Mouse (Mus musculus): ENCODE results near the gene Nol12.

Nol12 gene

DNA sequence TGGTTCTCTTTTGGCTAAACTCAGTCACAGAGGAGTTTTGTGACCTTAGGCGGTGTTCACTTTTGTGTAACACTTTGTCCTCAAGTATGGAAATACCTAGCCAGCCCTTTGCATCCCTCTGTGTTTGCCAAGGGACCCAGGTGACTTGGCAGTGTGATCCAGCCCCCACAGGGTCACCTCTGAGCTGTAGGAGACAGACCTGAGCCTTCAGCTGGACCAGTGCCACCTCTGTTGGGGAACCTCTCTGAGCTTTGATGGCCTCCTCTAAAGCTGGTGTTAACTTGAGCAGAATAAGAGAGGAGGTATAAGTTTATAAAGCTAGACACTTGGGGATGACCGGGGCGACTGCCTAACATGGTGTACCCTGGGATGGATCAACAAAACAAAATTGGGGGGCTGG lies 14.2 kb downstream of the Nol12 start:
- no peak for DNase-seq (ENCODE audit: low read depth)

DNA sequence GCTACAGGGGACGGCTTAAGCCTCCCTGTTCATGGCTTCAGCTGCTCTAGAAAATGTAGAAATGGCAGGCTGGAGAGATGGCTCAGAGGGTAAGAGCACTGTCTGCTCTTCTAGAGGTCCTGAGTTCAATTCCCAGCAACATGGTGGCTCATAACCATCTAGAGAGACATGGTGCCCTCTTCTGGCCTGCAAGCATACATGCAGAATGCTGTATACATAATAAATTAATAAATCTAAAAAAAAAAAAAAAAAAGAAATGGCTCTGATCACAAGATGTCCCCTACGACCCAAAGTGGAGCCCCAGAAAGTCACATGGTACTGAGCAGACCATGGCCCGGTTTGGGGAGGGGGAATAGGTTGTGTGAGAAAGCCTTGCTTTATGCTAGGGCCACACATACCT lies 20.9 kb downstream of the Nol12 start:
- DNase-seq (ENCODE audit: low read depth): no peak

DNA sequence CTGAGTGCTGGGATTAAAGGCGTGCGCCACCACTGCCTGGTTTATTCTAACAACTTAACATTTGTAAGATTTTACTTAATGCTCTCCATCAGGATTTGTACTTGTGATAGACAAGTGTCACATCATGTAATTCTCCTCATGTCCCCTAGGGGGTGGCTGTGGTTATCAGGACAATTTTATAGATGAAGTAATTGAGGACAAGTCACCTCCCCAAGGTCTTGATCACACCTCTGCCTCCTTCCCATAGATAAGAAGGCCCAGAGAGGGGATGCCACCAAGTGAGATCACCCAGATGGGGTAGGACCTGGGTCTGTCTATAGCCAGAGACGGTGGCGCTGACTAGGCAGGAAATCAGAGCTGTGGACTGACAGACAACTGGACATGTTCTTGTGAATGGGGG lies 21.6 kb downstream of the Nol12 start:
- peak; percentile 63 for DNase-seq (ENCODE audit: low read depth)

DNA sequence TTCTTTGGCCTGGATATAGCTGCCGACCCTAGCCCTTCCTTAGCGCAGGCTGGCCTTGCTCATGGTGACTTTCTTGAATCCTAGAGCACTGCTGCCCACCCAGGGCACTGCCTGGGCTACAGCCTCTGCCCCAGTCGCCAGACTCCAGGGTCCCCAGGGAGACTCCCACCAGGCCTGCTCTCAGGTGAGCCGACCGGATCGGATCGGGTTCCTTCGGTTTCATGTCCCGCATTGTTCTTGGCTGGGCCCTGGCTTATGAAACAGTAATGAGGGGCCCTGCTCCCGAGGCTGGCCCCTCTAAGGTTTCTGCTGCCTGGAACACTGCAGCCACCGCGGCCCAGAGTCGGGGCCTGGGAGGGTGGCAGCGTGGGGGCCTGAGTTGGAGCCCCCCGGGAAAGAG lies 22.3 kb downstream of the Nol12 start:
- no peak for DNase-seq (ENCODE audit: low read depth)

DNA sequence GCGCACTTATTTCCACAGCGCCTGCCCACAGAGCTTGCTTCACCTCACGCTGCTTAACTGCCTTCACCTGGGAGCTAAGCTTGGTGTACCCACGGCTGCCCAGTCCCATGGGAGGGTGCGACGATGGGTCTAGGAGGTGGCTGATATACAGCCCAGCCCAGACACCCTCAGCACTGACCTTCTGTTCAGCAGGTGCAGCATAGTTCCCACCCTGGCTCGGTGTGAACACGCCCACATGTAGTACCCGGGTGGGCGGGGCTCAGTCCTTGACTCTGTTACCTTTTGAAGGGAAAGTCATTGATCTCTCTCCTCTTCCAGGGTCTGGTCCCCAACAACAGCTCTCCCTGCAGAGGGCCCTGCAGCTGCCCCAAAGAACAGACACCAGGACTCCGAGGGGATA lies 24.8 kb downstream of the Nol12 start:
- DNase-seq (ENCODE audit: low read depth): no peak

DNA sequence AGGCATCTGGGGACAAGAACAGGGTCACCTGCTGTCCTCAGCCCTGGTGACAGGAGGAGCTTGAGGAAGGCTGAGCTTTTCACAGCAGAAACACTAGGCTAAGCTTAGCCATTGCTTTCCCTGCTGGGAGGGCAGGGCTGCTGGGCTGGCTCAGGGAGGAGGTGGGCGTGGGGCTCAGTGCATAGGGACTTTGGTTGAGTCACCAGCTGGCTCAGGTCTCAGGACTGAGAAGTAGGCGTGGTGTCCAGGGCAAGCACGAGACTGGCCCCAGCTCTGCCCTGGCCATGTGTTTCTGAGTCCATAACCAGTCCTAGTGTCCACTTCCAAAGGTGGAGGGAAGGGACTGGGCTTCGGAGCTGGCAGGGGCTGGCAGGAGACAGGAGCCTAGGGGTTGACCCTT lies 25.4 kb downstream of the Nol12 start:
- no peak for DNase-seq (ENCODE audit: low read depth)

DNA sequence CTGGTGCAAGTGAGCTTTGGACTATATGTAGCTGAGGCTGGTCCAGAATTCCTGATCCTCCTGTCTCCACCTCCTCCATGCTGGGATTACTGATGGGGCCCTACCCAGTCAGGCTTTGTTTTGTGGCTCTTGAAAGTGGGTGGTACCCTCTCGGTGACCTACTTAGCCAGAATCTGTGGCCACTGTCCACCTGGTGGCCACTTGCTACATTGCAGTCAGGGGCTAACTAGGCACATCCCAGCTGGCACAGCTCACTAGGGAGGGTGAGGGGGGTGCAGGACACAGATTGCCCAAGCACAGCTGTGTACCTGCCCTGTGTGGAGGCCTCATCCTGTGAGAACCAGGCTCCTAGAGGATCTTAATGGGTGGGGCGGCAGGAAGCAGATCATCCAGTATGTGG lies 28.2 kb downstream of the Nol12 start:
- DNase-seq (ENCODE audit: low read depth): peak; percentile 57

DNA sequence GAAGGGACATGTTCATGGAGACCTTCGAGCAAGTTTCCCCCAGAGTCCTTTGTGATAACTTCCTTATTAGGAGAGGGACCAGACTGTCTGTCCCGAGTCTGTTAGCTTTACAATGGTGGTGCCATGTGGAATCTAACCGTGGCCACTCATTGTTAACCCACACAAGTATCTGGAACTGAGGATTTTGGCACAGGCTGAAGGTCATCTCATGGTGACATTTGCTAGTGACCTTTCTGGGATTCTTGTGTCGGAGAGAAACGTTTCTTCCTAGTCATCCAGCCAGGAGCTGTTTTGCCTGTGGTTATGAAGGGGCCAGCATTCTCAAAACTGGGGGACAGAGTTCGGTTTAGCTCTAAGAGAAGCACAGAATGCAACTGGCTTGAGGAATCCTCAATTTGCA lies 36.9 kb downstream of the Nol12 start:
- no peak for DNase-seq (ENCODE audit: low read depth)

DNA sequence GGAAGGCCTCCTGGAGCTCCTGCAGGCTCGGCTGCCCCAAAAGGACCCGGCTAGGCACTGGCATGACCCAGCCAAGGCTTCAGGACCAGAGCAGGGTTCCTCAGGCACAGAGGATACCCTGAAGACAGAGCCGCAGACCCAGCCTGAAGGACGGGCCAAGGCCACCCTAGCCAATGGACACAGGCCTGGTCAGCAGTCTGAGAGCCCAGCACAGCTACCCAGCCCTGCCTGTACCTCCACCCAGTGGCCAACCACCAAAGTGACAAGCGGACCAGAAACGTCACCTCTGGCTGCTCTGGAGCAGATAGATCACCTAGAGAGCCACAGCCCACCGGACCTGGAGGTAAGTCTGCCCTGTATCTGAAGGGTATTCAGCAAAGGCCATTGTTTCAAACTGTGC lies 39.2 kb downstream of the Nol12 start:
- no peak for DNase-seq (ENCODE audit: low read depth)

DNA sequence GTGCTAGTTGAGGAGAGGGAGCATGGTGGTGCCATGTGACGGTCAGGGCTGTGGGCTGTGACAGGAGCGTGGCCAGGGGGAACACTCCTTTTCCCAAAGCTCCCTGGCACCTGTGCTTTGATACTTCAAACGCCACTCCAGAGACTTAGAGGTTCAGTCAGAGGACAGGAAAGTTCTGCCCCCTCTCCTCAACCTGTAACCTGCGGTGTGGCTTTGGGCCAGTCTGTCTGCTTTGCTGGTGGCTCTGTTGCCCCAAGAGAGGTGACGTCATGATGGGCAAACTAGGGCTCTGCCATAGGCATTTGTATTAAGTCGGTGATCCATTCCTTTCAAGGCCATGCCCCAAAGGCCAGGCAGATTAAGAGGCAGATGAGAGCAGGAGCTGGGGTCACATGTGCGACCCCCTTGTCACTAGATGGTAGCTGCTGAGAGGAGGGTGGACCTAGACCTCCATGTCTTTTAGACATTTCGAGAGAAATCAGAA lies 43.0 kb downstream of the Nol12 start:
- no peak for DNase-seq (ENCODE audit: low read depth)

DNA sequence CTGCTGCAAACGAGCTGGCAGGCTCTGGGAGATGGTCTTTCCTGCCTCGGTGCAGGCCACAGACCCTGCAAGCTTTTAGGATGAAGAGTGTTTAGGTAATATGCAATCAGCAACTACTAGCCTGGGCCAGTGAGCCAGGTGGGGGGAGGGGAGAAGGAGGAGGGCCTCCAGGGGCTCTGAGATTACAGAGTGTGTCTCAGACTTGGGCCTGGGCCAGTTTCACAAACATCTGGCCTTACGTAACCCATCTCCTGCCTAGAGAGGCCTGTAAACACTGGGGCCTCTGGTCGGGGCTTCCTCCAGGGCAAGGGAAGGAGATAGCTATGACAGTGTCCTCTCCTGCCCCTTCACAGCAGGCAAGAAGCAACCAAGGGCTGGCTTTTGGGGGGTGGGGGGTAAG lies 44.1 kb downstream of the Nol12 start:
- DNase-seq (ENCODE audit: low read depth): no peak

DNA sequence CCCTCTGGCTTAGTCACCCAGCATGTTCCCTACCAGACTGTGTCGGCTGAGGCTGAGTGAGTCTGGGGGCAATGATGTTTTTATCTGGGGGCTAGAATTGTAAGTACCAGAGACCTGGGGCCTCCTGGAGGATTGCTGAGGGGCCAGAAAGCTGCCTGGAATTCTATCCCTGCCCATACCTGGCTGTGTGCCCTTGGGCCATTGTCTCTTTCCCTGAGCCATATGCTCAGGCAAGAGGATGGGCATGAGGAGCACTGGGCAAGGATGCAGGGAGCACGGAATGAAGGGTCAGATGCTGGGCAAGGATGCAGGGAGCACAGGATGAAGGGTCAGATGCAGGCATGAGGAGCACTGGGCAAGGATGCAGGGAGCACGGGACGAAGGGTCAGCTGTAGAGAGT lies 45.4 kb downstream of the Nol12 start:
- no peak for DNase-seq (ENCODE audit: low read depth)

DNA sequence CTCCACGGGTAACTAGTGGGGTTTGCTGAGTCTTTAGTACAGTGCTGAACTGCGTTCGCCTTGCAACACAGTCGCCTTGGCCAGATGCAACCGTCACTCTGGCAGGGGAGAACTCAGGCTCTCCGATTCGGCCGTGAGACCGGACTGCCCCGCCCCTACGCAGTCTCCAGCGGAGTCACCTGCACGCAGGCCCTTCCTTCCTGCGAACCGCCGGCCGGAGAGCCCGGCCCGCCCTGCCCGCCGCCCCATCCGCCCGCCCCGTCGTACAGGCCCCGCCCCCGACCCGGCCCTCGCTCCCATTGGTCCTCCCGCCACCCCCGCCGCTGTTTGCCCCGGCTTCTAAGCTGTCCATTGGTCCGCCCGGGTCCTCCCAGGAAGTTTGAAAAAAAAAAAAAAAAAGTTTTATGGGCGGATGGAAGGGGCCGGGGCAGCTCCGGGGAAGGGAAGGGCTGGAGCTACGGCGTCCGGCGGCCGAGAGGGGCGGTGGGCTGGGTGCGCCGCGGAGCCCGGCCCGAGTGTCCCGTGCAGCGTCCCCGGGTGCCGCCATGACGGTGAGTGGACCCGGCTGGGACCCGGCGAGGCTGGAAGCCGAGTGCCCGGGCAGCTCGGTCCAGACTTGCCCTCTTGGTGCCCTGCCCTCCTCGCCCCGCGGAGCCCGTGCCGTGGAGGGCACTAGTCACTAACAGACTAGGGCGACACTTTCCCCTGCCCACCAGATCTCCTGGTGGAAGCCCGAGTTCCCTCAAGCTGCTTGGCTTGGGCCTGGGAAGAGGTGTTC lies 48.1 kb downstream of the Nol12 start:
- peak; percentile 87 for DNase-seq (ENCODE audit: low read depth)

DNA sequence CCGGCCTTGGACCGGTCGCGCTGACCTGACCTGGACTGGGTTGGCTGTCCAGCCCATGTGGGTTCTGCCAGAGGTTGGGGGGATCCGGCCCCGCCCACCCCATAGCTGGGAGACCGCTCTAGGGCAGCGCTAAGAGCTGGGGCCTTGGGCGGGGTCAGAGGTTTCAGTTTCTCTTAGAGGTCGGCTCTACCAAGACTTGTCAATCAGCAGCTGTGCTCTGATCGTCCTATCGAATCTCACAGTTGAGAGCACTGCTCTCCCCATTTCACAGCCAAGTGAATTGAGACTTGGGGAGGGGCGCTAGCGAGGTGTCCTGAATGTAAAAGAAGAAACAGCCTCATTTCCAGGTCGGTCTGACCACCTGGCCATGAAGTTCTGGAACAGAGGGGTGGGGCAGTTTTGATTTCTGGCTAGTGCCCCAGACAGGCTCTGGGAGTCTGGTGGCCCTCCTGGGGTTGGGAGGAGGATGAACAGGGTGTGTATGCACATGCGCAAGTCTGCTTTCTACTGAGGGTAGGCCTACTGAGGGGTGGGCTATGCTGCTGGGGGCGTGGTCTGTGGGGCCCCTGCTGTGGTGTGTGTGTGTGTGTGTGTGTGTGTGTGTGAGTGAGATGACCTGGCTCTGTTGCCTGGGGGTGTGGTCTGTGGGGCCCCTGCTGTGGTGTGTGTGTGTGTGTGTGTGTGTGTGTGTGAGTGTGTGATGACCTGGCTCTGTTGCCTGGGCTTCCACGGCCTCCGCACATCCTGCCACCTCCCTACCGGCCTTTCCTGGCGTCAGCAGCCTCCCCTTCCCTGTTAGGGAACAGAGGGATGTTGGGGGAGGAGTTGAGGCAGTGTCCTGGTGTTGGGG lies 48.9 kb downstream of the Nol12 start:
- DNase-seq (ENCODE audit: low read depth): peak; percentile 80

DNA sequence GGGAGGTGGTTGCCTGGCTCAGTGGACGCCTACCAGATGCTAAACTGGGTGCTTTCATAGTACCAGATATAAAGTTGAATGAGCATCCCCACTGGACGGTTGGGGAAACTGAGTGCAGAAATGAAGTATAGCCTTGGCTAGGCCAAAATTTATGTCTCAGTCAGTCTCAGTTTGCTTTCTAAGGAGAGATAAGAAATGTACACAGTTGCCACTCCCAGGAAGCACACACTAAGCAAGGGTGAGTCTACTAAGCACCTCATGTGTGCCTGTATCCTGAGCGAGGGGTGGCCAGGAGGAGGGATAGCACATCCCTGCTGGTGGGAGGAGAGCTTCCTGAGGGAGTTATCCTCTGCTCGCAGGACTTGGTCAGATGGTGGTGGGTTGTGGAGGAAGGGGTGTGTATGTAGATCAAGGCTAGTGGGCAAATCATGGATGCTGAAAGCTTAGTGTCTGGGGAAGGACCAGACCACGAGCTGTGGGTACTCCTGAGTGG lies 49.6 kb downstream of the Nol12 start:
- DNase-seq (ENCODE audit: low read depth): peak; percentile 14

DNA sequence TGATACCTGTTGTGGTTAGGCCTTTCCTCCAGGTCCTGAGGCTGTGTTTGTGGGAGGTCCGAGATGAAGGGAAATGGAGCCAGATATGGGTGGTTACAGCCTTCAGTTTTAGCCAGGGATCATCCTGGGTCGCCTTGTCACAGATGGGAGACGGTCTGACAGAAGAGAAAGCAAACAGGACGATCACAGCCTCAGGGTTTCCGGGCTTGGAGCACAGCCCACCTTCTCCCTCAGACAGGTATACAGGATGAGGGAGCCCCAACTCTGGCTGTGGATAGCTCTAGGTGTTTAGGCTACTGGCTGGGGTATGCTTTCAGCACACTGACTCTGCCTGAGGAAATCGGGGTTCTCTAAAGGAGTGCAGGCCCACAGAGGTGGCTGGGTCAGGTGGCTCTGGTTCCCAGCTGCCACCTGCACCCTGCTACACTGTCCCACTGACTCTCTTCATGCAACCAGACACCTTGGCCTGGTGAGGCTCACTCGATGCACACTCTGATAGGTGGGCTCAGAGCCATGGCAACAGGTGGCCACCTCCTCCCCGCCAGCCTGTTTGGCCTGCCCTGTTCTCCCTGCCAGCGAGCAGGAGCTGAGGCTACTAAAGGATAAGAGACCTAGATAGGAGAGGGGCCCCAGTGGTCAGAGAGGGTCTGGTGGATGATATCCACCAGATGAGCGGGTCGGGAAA lies 51.9 kb downstream of the Nol12 start:
- DNase-seq (ENCODE audit: low read depth): no peak

DNA sequence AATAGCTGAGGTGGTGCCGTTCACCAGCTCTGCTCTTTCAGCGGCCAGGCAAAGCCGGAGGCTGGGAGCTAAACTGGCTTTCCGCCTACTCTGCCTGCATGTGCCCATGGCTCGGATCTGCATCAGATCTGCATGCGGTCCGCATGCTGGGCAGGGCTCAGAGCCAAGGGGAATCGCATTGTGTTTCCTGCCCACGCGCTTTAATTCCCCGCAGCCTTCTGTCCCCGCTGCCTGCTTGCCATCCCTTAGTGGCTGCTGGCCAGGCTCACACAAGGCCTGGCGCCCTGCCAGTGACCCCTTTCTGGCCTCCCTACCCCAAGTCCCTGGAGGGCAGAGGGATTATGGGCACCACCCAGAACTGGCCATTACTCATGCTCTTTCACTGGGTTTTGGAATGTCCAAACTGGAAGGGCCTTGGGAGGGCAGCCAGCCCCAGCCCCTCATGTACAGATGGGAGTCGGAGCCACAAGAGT lies 53.8 kb downstream of the Nol12 start:
- DNase-seq (ENCODE audit: low read depth): no peak

DNA sequence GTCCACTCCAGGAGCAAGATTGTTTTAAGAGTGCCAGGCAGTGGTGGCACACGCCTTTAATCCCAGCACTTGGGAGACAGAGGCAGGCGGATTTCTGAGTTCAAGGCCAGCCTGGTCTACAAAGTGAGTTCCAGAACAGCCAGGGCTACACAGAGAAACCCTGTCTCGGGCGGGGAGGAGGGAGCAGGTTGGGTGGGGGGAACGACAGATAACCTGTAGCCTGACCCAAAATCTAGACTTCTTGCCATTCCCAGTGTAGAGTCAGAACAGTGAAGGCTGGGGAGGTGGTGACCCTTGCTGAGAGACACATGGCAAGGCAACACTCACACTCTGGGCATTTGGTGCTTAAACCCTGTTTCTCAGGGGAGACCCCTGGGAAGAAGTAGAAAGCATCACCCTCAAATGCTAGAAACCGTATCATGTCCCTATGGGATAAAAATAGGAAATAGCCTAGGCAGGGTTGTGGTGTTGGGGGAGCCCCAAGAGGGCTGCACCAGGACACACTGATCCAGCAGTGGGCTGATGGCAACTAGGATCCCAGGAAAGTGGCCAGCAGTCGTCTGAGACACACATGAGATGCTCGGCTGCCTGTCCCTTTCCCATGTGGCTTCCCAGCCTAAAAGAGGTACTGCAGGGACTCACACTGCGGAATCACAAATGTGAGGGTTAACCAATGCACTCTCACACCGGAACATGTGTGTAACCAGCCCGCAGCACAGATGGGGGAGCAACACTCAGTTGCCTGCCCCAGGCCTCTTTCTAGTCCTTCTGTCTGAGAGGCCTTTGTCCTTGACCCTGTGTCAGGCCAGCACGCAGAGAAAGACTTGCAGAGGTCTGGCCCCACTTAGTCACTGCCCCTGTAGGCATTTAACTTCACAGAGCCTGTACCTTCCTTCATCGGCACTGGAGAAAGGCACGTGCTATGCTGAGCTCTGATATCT lies 54.7 kb downstream of the Nol12 start:
- DNase-seq (ENCODE audit: low read depth): no peak

DNA sequence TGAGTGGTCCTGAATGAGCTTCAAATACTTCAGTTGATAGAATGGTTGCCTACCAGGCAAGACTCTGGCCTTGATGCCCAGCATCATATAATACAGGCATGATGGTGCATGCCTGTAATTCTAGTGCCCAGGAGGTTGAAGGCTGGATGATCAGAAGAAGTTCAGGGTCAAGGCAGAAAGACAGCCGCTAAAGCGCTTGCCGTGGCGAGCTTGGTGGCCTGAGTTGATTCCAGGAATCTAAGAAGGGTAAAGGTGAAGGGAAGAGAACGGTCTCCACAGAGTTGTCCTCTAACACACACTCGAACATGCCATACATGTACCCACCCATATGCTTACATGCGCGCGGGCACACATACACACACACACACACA lies 55.3 kb downstream of the Nol12 start:
- DNase-seq (ENCODE audit: low read depth): no peak

DNA sequence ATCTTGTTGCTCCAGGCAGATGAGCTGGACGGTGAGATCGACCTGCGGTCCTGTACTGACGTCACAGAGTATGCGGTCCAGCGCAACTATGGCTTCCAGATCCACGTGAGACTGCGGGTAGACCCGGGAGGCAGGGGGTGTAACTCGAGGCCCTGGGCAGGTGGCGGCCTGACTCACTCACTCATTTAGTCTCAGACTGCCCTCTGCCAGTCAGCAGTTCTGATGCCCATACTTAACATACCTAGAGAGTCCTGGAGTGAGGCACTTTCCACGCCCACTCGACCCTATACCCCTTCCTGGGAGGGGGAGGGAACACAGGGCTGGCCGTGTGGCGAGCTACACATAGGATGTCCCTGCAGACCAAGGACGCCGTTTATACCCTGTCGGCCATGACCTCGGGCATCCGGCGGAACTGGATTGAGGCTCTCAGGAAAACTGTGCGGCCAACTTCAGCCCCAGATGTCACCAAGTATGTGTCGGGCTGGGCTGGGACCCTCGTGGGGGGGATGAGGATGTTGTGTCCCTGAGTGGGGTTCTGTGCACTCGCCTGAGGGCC lies 56.3 kb downstream of the Nol12 start:
- no peak for DNase-seq (ENCODE audit: low read depth)

DNA sequence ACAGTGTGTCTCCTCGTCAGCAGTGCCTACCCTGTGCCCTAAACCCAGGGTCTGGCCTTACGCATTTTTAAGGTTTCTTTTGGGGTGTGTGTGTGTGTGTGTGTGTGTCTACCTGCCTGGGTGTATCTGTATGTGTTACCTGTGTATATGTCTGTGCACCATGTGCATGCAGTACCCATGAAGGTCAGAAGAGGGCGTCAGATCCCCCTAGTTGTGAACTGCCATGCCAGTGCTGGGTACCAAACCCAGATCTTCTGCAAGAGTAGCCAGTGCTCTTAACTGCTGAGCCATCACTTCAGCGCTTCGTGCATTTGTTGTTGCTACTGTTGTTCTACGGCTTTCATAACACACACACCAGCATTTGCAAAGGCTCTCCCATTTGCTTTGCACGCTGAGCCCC lies 57.5 kb downstream of the Nol12 start:
- DNase-seq (ENCODE audit: low read depth): no peak

All from naive thymus-derived CD4-positive, alpha-beta T cell, adult 2 months (primary cell).